Mouse (Mus musculus): ENCODE measurements at regions not wholly inside any gene's neighbourhood (a gene's known extent, or its start where the extent isn't known, plus 50 kb on each side); places are given as distances from the start of the nearest gene placed in this dataset.

- TF ChIP-seq EP300 (IDR thresholded peaks at IDR 0.05; ENCODE audit: low read length) = no peak
- no peak for TF ChIP-seq NELFE (IDR thresholded peaks at IDR 0.05; ENCODE audit: low read depth, low read length)
- TF ChIP-seq CTCF (conservative IDR thresholded peaks at IDR 0.05 in 1 of 2, IDR thresholded peaks at IDR 0.05 in 1 of 2; ENCODE audit: low read depth in 2 of 2, low read length in 2 of 2) = no peak
- no peak for TF ChIP-seq MAZ (IDR thresholded peaks at IDR 0.05; ENCODE audit: low read depth, low read length)
- no peak for TF ChIP-seq KAT2A (IDR thresholded peaks at IDR 0.05; ENCODE audit: insufficient replicate concordance, low read length)
- TF ChIP-seq POLR2A (IDR thresholded peaks at IDR 0.05; ENCODE audit: low read depth, low read length) = no peak
- TF ChIP-seq ZKSCAN1 (IDR thresholded peaks at IDR 0.05; ENCODE audit: borderline replicate concordance, low read depth, low read length) = no peak
Observed at GRCm38 (mm10) chr3:105214867-105215266, 148.2 kb downstream of the 4930564D02Rik start.
